Mouse (Mus musculus) cerebellum, adult 2 months (tissue): ENCODE measurements around the gene Syt1.

Experiments
- CTCF ChIP-seq: fragments of 200-500 bp; IDR thresholded peaks from 2 replicates; pipeline ENCODE4 v1.5.1; 2011; ENCODE audit warnings: low read depth, mild to moderate bottlenecking, control low read depth, low read length, moderate library complexity, borderline replicate concordance; ENCODE audit not compliant: insufficient read depth
- POLR2A ChIP-seq: fragments of 200-500 bp; IDR thresholded peaks from 2 replicates; pipeline ENCODE4 v1.6.1; 2011; ENCODE audit warnings: low read length, control low read depth, borderline replicate concordance; ENCODE audit not compliant: insufficient read depth

GRCm38 (mm10) chr10:108601672-108602412, 408.9 kb downstream of the Syt1 start:
- TF ChIP-seq CTCF (no peak), POLR2A (no peak)
